Mouse (Mus musculus) liver (tissue): ENCODE data around the gene Cd4.
"Not testable (repeated sequence)": the region's sequence is repeated elsewhere in the genome, so short reads cannot be mapped to it uniquely, and the experiment has no call there.

Experiments used
- DNase-seq: peaks from one replicate; pipeline ENCODE4 v3.0.0-alpha.2; 2020; ENCODE audit warnings: mixed read lengths

Cd4 gene

DNA sequence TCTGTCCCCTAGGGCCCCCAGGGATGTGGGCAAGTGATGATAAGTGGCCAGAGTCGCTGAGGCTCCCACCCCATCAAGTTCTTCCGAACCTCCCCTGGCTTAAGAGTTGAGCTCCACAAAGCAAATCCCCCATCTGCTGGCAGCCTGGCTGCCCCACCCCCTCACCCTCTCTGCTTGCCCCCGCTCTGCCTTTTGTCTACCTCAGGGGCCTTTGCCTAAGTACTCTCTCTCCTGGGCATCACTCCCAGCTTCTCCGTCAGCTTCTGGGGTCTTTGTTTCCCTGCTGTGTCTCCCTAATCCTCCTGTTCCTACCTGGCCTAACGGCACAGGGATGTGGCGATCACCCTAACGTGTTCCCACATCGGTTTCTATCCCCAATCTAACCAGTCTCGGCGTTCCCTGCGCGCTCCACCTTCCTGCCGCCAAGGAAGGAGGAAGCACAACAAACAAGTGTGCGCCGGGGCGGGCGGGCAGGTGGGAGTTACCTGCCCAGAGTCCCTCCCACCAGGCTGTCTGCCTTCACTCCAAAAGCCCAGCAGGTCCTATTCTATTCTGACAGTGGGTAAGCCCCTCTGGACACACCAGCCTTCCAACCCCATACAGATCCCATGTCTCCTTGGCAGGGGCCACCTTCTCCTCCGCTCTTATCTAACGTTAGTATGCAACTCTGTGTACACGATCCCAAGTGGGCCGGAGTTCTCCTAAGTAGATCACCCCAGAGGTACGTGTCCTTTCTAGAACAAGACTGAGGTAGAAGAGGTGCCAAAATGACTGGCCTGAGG lies 27.3 kb upstream of the Cd4 start:
- no peak for DNase-seq

DNA sequence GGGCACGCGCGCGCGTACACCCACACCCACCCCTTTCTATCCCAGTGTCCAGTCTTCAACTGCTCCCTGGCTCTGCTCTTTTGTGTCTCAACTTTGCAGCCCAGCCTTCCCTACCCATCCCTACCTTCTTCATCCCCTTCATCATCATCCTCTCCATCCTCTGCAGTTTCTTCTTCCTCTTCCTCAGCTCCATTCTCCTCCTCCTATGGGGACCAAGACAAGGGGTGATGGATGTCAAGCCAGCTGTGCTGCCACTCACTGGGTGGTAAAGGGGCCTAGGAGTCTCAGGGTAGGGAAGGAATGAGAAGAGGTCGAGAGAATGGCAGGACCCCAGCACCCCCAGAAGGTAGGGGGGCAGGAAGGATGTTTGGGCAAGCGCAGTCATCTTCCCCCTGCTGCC lies 26.5 kb upstream of the Cd4 start:
- DNase-seq, result no peak

DNA sequence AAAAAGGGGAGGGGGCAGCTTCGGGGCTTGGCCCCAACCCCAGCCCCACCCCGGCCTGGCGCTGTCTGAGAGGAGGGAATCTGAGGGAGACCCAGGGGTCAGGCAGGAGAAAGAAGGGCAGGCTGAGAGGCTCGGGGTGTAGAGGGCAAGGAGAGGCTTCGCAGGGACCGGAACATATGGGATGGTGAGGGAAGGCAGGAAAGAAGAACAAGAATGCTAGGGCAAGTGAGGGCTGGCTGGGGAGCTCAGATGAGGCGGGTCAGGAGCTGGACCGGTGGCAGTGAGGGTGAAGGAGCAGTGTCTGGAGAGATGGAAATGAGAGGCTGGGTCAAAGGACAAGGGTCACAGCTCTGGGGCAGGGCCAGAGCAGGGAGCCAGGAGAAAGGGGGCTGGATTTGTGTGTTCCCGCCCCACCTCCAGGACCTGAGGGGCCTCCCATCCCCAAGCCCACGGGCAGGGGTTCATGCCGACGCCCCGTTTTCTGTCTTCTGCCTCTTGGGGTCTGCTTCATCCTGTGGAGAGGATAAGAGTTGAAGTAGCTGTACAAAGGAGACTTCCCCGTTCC lies 25.8 kb upstream of the Cd4 start:
- DNase-seq, result no peak

DNA sequence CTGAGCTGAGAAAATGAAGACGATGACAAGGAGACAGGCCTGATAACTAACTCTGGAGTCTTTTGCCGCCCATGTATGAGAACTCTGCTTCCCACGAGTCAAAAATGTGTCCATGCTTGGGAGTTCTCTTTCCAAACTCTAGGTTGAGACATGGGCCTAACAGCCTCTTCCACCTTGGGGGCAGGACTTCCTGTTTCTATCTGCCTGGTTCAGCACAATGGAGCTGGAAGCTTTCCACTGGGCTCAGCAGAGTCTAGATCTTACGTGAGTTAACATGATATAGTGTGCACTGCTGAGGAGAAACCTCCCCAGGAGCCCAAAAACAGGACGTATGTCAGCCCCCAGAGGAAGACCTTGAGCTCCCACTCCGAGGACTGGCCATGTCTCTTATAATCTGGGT lies 25.2 kb upstream of the Cd4 start:
- DNase-seq, result no peak

DNA sequence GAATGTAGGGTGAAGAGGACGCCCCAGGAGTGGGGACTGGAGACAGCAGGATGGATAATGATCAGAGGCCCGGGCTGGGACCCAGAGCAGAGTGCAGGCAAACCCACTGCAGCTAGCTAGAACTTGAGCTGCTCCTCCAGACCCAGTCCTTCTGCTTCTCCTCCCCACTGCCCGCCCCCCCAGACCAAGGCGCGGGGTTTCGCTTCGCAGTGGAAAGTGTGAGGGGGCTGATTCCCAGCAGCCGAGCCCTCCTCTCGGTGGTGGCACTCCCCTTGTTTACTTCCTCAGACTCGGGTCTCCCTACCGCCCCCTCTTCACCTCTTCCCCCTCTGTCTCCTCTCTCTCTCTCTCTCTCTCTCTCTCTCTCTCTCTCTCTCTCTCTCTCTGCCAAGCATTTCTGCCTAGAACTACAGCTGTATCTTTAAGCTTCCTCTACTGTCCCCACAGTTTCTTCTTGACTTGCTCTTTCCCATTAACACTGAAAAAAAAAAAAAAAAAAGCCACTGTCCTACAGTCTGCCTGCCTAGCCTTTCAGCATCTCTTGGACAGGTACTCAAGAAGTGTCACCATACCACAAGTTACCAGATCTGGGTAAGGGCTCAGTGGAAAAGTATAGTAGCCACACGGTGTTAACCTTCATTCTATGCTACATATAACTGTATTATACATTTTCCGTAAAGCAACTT lies 23.7 kb upstream of the Cd4 start, which contains the start of gene Lag3:
Gene Lag3, minus strand, starts transcription at position 173 of the 686 bp plus-strand sequence.
- no peak for DNase-seq

DNA sequence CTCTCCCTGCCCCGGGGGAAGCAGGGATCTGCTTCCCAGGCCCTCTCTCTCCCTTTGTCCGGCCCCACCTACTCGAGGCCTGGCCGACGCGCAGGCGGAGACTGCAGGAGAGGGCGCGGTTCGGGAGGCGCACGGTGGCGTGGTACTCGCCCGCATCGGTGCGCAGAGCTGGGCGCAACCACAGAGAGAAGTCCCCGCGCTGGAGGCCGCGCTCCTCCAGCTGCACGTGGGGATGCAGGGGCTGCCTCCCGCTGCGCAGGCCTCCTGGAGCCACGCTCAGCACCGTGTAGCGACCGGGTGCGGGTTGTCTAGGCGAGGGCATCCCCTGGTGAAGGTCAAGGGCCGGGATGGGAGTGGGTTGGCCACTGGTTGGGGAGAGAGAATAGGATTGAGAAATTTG lies 22.0 kb upstream of the Cd4 start:
- no peak for DNase-seq

DNA sequence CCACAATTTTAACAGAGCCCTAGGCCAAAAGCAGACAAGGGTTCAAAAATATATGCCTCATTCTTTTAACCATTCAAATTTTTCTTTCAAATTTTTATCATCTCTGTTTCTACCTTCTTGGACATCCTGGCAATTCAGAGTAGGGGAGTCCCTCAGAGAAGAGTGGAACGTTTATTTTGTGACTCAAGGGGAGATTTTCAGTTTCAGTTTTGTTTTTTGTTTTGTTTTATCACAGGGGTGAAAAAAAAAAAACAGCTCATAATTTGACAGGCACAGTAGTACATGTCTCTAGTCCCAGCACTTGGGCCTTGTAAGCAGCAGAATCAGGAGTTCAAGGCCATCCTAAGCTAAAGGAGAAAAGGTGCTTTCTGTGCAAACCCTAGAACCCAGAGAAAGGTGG lies 19.7 kb upstream of the Cd4 start:
- DNase-seq, result no peak

DNA sequence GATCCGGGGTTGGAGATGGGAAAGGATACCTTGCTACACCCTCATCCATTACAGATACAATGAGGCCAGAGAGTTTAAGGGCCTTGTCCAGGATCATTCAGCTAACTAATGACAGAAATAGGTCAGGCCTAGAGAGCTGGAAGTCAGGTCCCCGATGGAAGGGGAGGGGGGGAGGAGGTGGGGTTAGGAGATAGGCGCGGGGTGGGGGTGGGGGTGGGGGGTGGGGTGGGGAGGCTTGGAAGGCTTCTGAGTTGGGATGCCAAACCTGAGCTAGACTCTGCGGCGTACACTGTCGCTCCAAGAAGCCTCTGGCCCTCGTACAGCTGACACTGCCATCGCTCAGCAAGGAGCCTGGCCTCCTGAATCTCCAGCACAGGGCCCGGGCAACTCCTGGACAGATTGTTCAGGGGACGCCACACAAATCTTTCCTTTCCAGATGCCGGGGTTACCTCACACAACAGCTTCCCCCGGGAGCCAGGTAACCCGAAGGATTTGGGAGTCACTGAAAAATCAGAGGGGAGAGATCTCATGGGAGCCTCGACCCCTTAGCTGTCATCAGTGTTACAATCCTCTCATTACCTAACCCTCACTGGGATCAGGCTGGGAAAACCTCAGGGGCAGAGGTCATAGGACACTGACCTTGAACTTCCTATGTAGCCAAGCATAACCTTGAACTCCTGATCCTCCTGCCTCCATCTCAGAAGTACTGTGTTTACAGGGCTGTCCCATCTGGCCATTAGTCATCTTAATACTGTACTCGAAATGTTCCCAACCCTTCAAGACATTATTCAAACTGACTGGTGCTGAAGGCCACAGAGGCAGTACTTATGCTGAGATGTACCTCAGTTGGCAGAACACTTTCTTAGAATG lies 17.2 kb upstream of the Cd4 start:
- DNase-seq, result no peak

DNA sequence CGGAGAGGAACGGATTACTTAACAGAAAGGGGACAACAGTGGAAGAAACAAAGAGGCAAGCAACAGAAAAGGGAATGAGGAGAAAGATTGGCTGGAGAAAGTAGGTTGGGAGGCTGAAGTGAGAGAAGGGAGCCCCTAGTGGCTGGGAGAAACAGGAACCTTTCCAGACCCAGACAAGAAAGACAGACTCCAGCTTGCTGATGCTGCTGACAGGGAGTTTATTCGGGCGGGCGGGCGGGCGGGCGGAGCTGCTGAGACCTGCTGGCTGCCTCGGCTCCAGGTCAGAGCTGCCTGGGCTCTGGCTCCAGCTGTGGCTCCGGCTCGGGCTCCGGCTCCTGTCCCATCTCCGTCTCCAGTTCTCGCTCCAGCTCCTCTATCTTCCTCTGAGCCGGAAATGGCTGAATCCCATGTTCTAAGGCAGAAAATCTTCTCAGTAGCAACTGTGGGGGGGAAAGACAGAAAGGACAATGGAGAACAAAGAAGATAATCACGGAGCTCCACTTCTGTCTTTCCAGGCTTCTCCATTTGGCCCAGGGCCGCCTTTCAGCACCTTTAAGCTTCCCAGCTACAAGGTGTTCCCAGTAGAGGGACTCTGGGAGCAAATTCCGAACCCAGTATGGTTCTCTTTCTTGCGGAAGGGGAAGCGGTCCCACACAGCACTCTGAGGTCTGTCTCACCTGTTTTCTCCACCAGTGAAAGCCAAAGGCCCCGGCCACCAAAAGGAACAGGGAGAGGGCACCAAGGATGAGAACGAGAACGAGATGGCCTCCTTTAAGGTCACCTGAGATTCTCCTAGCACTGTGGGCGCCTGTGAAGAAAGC lies 16.4 kb upstream of the Cd4 start:
- peak; percentile 64 for DNase-seq

DNA sequence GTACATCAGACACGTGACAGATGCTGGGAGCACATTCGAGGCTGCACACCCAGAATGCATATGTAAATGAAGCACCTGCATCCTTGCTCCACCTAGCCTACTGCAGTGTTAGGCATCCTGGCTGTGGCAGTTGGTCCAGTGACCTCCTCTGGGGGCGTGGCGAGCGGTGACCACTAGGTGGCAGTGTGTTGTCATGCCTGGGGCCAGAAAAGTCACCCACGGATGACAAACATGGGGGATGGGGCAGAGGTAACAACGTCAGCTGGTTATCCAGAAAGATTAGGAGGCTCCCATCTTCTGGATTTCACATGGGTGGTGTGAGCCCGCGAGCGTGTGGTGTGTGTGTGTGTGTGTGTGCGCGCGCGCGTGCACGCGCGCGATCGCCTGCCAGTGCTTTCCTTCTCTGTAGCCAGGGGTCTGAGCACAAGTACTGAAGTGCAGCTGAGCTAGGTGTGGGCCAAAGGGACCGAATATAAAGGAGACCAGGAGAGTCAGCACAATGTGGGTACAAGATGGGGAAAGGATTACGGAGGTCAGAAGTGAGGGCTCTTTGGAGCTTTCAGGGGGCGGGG lies 15.6 kb upstream of the Cd4 start:
- DNase-seq, result peak; percentile 93

DNA sequence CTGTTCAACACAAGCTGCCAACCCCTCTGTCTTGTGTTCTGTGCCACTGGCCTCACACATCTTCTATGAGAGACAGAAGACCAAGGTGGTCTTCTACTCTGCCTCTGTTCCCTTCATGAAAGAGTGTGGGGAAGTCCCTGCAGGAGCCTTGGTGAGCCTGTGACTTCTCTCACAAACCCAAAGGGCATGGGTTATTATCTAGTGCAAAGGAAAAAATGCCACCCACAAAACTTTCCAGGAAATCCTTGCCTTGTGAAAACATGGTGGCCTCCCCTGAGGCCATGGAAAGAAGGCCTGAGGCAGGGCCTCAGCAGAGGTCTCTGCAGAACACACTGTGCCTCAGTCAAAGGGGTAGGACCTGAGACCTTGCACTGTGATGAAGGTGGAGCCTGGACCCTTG lies 13.8 kb upstream of the Cd4 start:
- no peak for DNase-seq

DNA sequence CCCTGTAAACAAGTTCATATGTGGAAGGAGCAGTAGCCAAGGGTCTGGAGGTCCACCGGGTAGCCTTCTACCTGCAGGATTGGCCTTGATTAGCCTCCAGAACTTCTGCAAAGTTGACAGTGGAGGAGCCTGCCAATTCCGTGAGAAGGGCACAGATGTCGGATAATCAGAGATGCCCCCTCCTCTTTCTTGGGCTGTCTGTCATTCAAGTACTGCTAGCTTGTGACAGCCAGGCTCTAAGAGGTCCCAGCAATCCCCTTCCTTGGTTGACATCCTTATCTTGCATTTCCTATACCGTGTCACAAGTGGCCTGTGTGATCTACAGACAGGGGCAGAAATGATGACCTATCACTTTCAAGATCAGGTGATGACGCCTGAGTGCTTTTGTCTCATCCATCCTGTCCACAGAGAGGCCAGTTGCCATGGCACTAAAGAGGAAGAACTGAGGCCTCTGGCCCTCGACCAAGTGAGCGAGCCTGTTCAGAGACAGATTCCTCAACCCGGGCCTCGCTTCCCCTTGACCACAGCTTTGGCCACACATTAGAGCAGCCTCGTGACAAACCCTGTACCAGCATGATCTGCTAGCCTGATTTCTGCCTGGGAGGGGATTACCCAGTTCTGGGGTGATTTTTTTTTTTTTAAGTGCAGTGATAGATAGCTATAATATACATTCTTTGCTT lies 12.9 kb upstream of the Cd4 start:
- DNase-seq, result no peak

DNA sequence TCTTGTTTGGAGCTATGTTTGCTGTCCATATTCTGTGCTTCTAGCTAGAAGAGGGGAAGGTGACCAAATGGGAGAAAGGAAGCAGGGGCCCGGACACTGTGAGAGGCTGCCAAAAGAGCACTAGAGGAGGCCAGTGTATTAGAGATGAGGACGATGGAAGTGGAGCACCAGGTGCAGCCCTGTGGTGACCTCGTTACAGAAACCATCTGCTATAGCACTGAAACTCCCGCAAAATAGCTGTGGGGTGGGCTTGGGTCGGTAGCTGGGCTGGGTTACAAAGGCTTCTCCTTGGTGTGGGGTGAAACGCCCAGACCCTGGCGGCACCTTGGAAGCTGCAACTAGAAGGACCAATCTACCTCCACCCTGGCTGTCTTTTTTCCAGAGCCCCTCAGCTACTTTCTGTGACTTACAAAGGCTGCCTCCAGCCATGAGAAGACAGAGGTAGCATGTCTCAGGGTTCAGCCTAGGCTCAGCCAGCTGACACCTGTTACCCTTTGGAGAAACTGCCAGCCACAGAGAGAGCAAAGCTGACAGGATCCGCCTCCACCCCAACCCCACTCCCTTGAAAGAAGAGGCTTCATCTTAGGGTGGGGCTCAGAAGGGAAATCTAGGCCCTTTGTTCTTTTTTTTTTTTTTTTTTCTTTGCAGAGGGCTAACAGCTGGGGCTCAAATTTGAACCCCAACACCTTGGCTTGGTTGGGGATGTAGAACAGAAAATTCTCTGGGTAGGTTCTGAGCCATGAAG lies 12.2 kb upstream of the Cd4 start:
- no peak for DNase-seq

DNA sequence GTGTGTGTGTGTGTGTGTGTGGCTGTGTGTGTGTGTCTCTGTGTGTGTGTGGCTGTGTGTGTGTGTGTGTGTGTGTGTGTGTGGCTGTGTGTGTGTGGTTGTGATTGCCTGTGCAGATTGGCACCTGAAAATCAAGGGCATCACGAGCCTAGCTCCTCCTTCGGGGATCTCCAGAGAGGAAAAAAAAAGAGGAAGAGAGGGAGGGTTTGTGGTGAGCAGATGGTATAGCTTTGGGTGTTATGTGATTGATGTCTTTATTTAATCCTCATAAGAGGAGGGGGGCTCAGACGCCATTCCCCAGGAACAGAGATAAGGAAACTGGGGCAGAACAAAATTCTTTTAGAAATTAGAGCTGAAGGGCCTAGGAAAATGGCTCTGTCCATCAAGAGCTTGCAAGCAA lies 10.3 kb upstream of the Cd4 start:
- no peak for DNase-seq

DNA sequence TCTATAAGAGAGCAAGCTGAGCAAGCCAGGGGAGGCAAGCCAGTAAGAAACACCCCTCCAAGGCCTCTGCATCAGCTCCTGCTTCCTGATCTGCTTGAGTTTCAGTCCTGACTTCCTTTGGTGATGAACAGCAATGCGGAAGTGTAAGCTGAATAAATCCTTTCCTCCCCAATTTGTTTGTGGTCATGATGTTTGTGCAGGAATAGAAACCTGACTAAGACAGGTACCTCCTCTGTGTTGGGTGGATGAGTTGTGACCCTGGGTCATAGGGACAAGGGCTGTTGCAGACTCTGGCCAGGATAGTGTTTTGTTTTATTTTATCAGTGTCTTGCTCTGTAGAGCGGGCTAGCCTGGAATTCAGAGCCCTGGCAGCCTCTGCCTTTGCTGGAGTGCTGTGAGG lies 6.1 kb upstream of the Cd4 start:
- DNase-seq, result not testable (repeated sequence)

DNA sequence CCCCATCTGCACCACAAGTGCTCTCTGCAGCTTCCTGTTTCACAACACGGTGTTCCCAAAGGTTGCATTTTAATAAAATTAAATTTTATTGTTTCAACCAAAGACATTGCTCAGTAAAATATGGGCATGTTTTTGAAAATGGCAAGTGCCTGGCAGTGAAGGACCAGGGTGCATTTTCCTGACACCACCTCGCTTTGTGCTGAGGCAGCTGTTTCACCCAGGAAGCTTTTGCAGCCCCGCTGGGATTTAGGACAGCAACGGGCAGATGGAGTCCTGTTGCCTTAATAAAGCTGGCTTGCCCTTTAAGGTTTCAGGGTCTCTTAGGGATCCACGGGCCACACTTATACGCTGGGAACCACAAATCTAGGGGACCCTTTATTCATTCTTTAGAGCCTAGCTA lies 3.0 kb upstream of the Cd4 start:
- no peak for DNase-seq

DNA sequence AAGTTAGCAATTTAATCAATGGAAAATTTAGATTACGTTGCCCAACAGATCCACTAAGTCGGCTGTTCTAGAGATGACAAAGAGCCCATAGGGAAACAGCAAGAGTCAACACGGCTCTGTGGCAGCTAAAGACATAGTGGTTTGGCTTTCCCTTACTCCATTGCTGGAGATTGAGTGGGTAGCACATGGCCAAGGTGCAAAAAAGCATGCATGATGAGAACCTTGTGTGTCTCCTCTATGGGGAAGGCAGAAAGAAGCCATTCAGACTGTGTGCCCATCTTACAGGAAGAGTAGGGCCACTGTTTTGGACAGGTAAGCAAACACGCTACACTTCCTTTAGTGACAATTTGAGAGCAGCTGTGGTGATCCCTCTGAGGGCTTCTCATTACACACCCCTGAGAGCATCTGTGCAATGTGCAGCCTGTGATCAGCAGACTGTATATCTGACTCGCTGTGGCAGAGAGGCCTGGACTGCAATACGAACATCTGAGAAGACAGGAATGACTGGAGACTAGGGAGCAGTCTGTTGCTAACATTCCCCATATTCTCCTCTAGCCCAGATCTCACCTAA lies 619 bp upstream of the Cd4 start:
- no peak for DNase-seq

DNA sequence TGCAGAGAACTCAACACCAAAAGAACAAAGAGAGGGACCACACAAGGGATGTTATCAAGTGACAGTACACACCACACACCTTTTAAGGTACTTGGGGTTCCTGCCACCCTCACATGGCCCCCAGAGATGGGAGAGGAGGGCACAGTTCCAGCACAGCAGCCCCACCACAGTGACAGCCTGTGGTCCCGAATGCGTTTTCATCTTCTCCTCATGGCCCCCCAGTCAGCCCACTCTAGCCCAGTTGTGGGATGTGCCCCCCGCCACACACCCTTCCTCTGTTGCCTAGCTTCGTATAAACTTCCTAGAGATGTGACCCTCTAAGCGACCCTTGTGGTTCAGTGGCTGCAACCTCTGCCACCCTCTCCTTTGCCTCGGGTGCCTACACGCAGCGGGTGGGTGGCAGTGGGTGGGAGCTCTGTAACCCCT lies 2.1 kb downstream of the Cd4 start:
- DNase-seq, result no peak

DNA sequence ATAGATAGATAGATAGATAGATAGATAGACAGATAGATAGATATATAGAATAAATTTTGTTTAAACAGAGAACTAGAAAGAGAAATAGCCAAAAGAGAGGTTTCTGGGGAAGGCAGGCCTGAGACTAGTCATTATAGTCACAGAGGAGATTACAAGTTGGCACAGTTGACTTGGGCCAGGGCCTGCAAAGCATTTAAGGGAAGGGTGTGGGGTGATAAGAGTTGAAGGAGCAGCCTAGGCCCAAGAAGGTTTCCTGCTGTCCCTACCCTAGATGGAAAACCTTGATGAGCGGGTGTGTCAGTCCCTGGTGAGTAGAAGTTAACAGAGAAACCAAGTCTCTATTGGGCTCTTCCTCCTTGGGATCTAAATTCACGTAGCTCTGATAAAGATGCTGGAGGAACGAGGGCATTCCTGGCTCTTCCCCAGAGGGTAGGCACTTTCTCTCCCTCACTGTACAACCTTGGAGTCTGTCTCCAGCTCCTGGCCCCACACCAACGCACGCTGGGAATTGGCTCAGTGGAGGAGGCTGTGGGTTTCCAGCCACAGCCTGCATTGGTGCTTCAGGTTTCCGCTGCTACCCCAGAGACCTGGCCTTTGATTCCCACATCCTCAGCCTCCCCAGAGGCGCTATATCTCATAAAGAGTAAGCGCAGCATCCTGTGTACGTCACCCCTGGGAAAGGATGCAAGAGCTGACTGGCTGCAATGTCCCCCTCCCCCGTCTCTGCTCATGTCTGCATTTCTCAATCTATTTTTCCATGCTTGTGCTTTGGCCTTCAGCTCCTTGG lies 3.1 kb downstream of the Cd4 start:
- DNase-seq, result no peak
